Mouse (Mus musculus): ENCODE data around the gene Jazf1.

DNA sequence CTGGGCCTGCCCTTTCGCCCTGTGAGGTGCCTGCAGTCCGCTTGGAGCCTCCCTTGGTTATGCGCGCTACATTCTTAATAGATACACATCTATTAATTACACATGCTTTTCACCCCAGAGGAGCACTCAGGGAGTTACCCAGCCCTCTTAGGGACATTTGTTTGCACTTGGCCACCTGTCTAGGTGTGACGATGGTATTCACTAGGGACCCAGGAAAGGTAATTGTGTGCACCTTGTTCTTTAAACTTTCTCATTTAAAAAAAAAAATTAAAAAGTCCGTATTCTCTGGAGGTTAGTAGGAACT, 396 bp upstream of the Jazf1 start:
- TF ChIP-seq CTCF (IDR thresholded peaks at IDR 0.05; ENCODE audit: low read depth), result no peak
- TF ChIP-seq EP300 (IDR thresholded peaks at IDR 0.05; ENCODE audit: low read depth), result no peak

Measured in liver, embryonic 14.5 days (tissue).